Mouse (Mus musculus) heart, embryonic 12.5 days (tissue): ENCODE measurements around the gene Serpinb1a. TPM values are rescaled to one million over a fixed set of nuclear protein-coding genes. Genes with fewer than 3 reads are reported as not detected.

Experiments
- ATAC-seq: fragments of 200-750 bp; cut with Nextera tagmentation; 2 replicates; pipeline ENCODE4 v1.8.0; 2017; ENCODE audit warnings: moderate TSS enrichment, moderate library complexity; ENCODE audit not compliant: insufficient number of reproducible peaks, low FRiP score
- H3K27ac ChIP-seq: fragments of 300-500 bp; sonication (generic); 2 replicates; pipeline ENCODE4 v1.5.1; 2016; ENCODE audit warnings: mild to moderate bottlenecking, moderate library complexity; ENCODE audit not compliant: poor library complexity, severe bottlenecking
- H3K27me3 ChIP-seq: fragments of 300-500 bp; sonication (generic); replicated peaks from 2 replicates; pipeline ENCODE4 v1.6.1; 2016; ENCODE audit warnings: mild to moderate bottlenecking, moderate library complexity
- H3K36me3 ChIP-seq: fragments of 300-500 bp; sonication (generic); 2 replicates; pipeline ENCODE4 v1.6.1; 2016; ENCODE audit warnings: mild to moderate bottlenecking, moderate library complexity
- H3K4me1 ChIP-seq: fragments of 300-500 bp; sonication (generic); replicated peaks from 2 replicates; pipeline ENCODE4 v1.6.1; 2016; ENCODE audit warnings: mild to moderate bottlenecking
- H3K4me2 ChIP-seq: fragments of 300-500 bp; sonication (generic); 2 replicates; pipeline ENCODE4 v1.6.1; 2016; ENCODE audit warnings: mild to moderate bottlenecking, moderate library complexity
- H3K4me3 ChIP-seq: fragments of 300-500 bp; sonication (generic); 2 replicates; pipeline ENCODE4 v1.5.1; 2016; ENCODE audit warnings: mild to moderate bottlenecking
- H3K9ac ChIP-seq: fragments of 300-500 bp; sonication (generic); 2 replicates; pipeline ENCODE4 v1.6.1; 2016; ENCODE audit warnings: mild to moderate bottlenecking, moderate library complexity
- H3K9me3 ChIP-seq: fragments of 300-500 bp; sonication (generic); replicated peaks from 2 replicates; pipeline ENCODE4 v1.6.1; 2016; ENCODE audit warnings: mild to moderate bottlenecking, moderate library complexity
- WGBS: fragments of 180-500 bp; shearing (Covaris S2); methylation state at CpG from one replicate; pipeline ENCODE4 v1.1.7; 2016; 5-methylcytosine and 5-hydroxymethylcytosine counted together
- polyA plus RNA-seq: library from polyadenylated mRNA; unstranded; fragments of >200 nt; fragmentation: Nextera tagmentation; extraction: Ambion mirVana; gene quantifications from 2 replicates; pipeline ENCODE4 v1.2.1, GENCODE M21; 2016

Serpinb1a gene
- polyA plus RNA-seq, 1 experiment from 2014 or later: 6.1 TPM

DNA sequence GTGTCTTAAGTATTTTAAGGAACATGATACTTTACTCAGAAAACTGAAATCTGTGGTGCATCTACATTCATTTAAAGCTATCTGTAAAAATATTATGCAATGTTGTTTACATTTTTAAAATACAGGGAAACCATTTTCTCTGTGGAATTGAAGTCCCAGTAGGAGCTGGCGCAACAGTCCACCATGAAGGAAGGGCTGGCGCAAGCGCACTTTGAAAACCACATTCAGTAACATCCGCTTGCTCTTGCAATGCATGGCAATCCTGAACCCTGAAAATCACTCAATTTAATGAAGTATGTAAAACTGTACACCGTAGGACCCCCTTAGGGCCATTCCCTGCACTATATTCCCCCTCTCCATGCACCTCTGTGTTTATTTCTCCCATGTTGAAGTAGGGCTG, 16.5 kb downstream of the Serpinb1a start:
- Histone ChIP-seq H3K4me1 (no peaks in the 10 kb centered on the region), H3K36me3 (no peaks in the 10 kb centered on the region), H3K4me3 (no peak overlapping the region), H3K27ac (no peak overlapping the region), H3K27me3 (no peaks in the 10 kb centered on the region), H3K9ac (no peak overlapping the region), H3K4me2 (no peak overlapping the region), H3K9me3 (no peaks in the 10 kb centered on the region)
- ATAC-seq: no peak
- WGBS: 89% methylated on average over 5 of the region's 5 CpGs

DNA sequence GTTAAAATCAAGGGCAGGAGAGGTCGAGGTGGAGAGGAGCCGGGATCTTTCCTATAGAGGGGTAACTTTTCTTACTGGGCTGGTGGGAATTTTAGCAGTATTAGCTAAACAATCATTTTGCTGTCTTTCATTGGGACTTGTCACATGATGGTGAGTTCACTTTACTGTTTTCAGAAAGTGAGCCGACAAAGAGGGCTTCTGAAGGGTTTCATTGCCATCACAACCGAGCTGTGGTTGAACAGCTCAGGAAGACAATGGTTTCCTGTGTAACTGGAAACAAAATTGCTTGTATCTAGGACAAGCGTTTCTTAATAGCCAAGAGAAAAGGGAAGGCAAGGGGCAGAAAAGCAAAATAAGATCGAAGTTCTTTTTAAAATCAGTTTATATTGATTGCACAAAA, 17.7 kb downstream of the Serpinb1a start:
- Histone ChIP-seq H3K4me2 (no peak overlapping the region), H3K9ac (no peak overlapping the region), H3K27me3 (no peaks in the 10 kb centered on the region), H3K4me1 (0 out of 2 replicates have a peak, but pooled peaks cover 3% of the 10 kb centered on the region), H3K27ac (no peak overlapping the region), H3K4me3 (no peak overlapping the region), H3K9me3 (no peaks in the 10 kb centered on the region), H3K36me3 (no peaks in the 10 kb centered on the region)
- no peak for ATAC-seq
- WGBS: 57% methylated on average over 6 of the region's 6 CpGs

DNA sequence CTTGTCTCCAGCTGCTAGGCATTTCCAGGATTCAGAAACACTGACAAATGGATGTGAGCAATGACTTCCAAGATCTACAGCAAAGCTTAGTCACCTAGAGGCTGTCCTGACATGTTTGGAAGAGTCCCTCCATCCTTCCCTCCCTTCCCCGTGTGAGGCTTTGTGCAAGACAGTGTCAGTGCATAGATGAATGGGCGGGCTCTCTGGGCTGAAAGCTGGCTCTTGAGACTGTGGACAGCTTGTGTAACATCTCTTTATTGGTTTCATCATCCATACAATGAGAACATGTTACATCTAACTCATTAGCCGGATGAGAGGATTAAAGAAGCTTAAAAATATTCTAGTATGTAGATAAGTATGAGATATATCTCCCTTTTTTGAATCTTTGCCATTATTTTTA, 18.2 kb downstream of the Serpinb1a start:
- WGBS: 73% methylated on average over 3 of the region's 3 CpGs
- Histone ChIP-seq H3K9me3 (no peaks in the 10 kb centered on the region), H3K4me3 (no peak overlapping the region), H3K27me3 (no peaks in the 10 kb centered on the region), H3K4me2 (no peak overlapping the region), H3K36me3 (no peaks in the 10 kb centered on the region), H3K4me1 (0 out of 2 replicates have a peak, but pooled peaks cover 3% of the 10 kb centered on the region), H3K27ac (no peak overlapping the region), H3K9ac (no peak overlapping the region)
- ATAC-seq: no peak

- H3K4me1 ChIP-seq: 0 out of 2 replicates have a peak, but pooled peaks cover 3% of the 10 kb centered on the region
- H3K4me3 ChIP-seq: no peak overlapping the region
- H3K27ac ChIP-seq: no peak overlapping the region
- H3K36me3 ChIP-seq: no peaks in the 10 kb centered on the region
- no peaks in the 10 kb centered on the region for H3K27me3 ChIP-seq
- no peak for ATAC-seq
- H3K4me2 ChIP-seq: no peak overlapping the region
- H3K9me3 ChIP-seq: no peaks in the 10 kb centered on the region
- WGBS: 69% methylated on average over 3 of the region's 3 CpGs
- H3K9ac ChIP-seq: no peak overlapping the region
These were observed 19.3 kb downstream of the Serpinb1a start for GRCm38 (mm10) chr13:32831505-32832273.

DNA sequence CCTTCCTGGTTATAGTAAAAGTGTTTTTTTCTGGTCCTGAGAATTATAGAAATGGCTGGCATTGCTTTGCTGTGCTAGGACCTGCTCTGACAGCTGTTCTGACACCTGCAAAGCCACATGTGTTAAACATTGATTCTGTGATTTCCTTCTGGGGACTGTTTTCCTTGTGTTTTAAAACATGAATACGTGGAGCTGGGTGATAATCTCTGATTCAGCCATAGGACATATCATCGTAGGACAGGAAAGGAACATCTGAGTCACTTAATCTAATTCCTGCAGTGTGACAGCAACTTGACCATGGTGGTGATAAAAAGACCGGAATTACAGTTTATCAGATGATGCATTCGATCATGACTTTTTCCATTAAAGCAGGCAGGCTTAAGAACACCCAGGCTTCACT, 22.1 kb downstream of the Serpinb1a start:
- H3K27me3 ChIP-seq: no peaks in the 10 kb centered on the region
- H3K4me3 ChIP-seq: no peak overlapping the region
- no peaks in the 10 kb centered on the region for H3K36me3 ChIP-seq
- H3K4me1 ChIP-seq: 0 out of 2 replicates have a peak, but pooled peaks cover 3% of the 10 kb centered on the region
- H3K4me2 ChIP-seq: no peak overlapping the region
- WGBS: 51% methylated on average over 4 of the region's 4 CpGs
- no peak overlapping the region for H3K27ac ChIP-seq
- ATAC-seq: no peak
- H3K9ac ChIP-seq: no peak overlapping the region
- no peaks in the 10 kb centered on the region for H3K9me3 ChIP-seq

DNA sequence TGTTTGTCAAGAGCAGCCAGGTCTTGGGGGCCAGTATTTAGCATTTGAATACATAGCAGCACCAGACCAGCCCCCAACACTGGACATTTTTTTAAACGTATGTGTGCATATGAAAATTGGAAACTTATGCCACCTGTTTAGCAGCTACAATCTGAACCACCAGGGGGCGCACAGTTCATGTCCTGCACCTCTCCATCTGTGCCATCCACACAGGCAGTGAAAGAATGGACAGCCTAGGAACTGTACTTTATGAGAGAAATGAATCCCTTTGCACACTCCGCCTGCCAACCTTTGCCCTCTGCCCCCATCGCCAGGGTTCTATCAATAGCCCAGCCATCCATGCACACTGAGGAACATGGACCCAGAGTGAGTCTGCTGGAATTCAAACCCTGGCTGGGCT, 23.0 kb downstream of the Serpinb1a start:
- no peak for ATAC-seq
- 0 out of 2 replicates have a peak, but pooled peaks cover 8% of the 10 kb centered on the region for H3K36me3 ChIP-seq
- H3K4me2 ChIP-seq: no peak overlapping the region
- WGBS: 63% methylated on average over 4 of the region's 4 CpGs
- H3K27ac ChIP-seq: no peak overlapping the region
- H3K9me3 ChIP-seq: no peaks in the 10 kb centered on the region
- 0 out of 2 replicates have a peak, but pooled peaks cover 3% of the 10 kb centered on the region for H3K4me1 ChIP-seq
- no peak overlapping the region for H3K4me3 ChIP-seq
- H3K27me3 ChIP-seq: no peaks in the 10 kb centered on the region
- H3K9ac ChIP-seq: no peak overlapping the region

DNA sequence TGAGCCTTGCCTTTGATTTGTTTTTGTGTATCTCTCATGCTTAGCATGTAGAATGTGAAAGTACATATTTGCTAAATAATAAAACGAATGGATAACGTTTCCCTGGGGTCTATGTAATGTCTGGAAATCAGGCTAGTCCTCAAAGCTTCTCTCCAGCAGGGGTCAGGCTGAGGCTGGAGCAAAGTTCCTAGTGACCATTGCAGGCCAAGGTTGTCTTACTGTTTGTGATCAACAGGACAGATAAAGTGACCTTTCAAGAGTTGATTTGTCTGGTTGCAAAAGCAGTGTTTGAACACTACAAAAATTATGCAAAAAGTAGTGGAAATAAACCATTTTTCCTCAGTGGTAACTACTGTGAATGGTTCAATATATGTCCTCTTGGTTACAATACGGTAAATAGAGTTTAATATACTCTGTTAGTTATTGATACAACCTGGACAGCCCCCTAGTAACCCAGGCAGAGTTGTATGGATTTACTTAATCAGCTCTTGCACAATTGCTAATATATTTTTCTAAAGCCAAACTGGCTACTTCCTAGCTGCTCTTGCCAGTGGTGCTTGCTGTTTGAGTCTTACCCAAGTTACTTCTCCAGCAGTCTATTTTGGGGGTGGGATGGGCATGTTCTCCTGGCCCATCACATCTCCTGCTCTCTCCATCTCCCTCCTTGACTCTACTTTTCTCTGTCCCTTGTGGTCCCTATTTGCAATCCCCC, 23.7 kb downstream of the Serpinb1a start:
- WGBS: 73% methylated on average over 3 of the region's 3 CpGs
- Histone ChIP-seq H3K36me3 (peaks cover 11% of the 10 kb centered on the region; the same call in 1 of the 2 replicates), H3K9me3 (no peaks in the 10 kb centered on the region), H3K27ac (no peak overlapping the region), H3K4me2 (no peak overlapping the region), H3K4me1 (0 out of 2 replicates have a peak, but pooled peaks cover 3% of the 10 kb centered on the region), H3K27me3 (no peaks in the 10 kb centered on the region), H3K9ac (no peak overlapping the region), H3K4me3 (no peak overlapping the region)
- no peak for ATAC-seq

- 90% methylated on average over 8 of the region's 8 CpGs for WGBS
These were observed 25.4 kb downstream of the Serpinb1a start for GRCm38 (mm10) chr13:32825546-32825945.

GRCm38 (mm10) chr13:32824377-32825330, 26.3 kb downstream of the Serpinb1a start:
- Histone ChIP-seq H3K4me3 (no peak overlapping the region), H3K9ac (no peak overlapping the region), H3K27ac (no peak overlapping the region), H3K27me3 (no peaks in the 10 kb centered on the region), H3K4me2 (no peak overlapping the region), H3K4me1 (0 out of 2 replicates have a peak, but pooled peaks cover 3% of the 10 kb centered on the region), H3K9me3 (no peaks in the 10 kb centered on the region), H3K36me3 (peaks cover 35% of the 10 kb centered on the region)
- no peak for ATAC-seq
- 84% methylated on average over 6 of the region's 6 CpGs for WGBS

More at GRCm38 (mm10) chr13:32825546-32825945, 25.4 kb downstream of the Serpinb1a start:
- Histone ChIP-seq H3K27me3 (no peaks in the 10 kb centered on the region), H3K27ac (no peak overlapping the region), H3K9ac (no peak overlapping the region), H3K36me3 (peaks cover 27% of the 10 kb centered on the region), H3K9me3 (no peaks in the 10 kb centered on the region), H3K4me1 (0 out of 2 replicates have a peak, but pooled peaks cover 3% of the 10 kb centered on the region), H3K4me3 (no peak overlapping the region), H3K4me2 (no peak overlapping the region)
- no peak for ATAC-seq

DNA sequence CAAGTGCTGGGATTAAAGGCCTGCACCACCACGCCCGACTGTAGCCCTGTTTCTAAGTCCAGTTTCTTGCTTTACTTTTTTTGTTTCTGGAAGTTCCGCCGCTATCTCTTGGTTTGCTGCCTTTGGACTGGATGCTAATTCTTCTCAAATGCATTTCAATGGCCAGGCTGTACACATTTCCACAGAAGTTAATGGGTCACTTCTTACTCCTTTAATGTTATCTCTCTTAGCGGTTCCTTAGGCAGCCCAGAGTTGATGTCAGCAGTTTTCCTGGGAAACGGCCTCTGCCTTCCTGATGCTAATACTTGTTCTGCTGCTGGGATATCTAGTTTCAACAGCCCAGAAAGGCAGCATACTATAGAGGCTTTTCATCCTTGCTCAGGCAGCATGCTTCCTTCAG, 27.9 kb downstream of the Serpinb1a start:
- no peaks in the 10 kb centered on the region for H3K4me1 ChIP-seq
- WGBS: 71% methylated on average over 6 of the region's 6 CpGs
- no peak for ATAC-seq
- no peaks in the 10 kb centered on the region for H3K9me3 ChIP-seq
- no peak overlapping the region for H3K27ac ChIP-seq
- H3K4me2 ChIP-seq: no peak overlapping the region
- no peak overlapping the region for H3K4me3 ChIP-seq
- peaks cover 47% of the 10 kb centered on the region for H3K36me3 ChIP-seq
- no peaks in the 10 kb centered on the region for H3K27me3 ChIP-seq
- H3K9ac ChIP-seq: no peak overlapping the region
